Mouse (Mus musculus) MEL (cell line): ENCODE measurements around the gene Tia1. TPM values are rescaled to one million over a fixed set of nuclear protein-coding genes. Genes with fewer than 3 reads are reported as not detected.

Source experiments
- DNase-seq: peaks from one replicate; pipeline ENCODE4 v3.0.0; 2011; ENCODE audit warnings: low read depth, low spot score
- H3K27ac ChIP-seq: 2 replicates; pipeline ENCODE4 v1.5.1; 2012; ENCODE audit warnings: low read depth, mild to moderate bottlenecking, control low read depth, low read length, moderate library complexity; ENCODE audit not compliant: control insufficient read depth
- H3K27me3 ChIP-seq, 2 experiments: fragments of 150-350 bp in 1 of 2; sonication (generic) in 1 of 2; 2 replicates each; pipeline ENCODE4 v1.6.1; 2012; ENCODE audit warnings: low read length in 2 of 2, mild to moderate bottlenecking in 2 of 2, improper control_type of control experiment in 1 of 2, moderate library complexity in 1 of 2; ENCODE audit not compliant: insufficient read depth in 2 of 2, control insufficient read depth in 1 of 2
- H3K36me3 ChIP-seq, 2 experiments: 2 replicates each; pipeline ENCODE4 v1.6.1; 2012 to 2014; ENCODE audit warnings: low read length in 2 of 2, improper control_type of control experiment in 1 of 2, inconsistent platforms in 1 of 2, mild to moderate bottlenecking in 1 of 2; ENCODE audit not compliant: insufficient read depth in 2 of 2, control insufficient read depth in 1 of 2
- H3K4me1 ChIP-seq, 2 experiments: fragments of 150-350 bp in 1 of 2; sonication (generic) in 1 of 2; 2 replicates each; pipeline ENCODE4 v1.6.1; 2012; ENCODE audit warnings: low read length in 2 of 2, improper control_type of control experiment in 1 of 2, mild to moderate bottlenecking in 1 of 2; ENCODE audit not compliant: insufficient read depth in 2 of 2, control insufficient read depth in 1 of 2
- H3K4me3 ChIP-seq, 2 experiments: fragments of 150-350 bp in 1 of 2; sonication (generic) in 1 of 2; 2 replicates each; pipeline ENCODE4 v1.5.1; 2012; ENCODE audit warnings: low read depth in 2 of 2, low read length in 2 of 2, mild to moderate bottlenecking in 2 of 2, moderate library complexity in 2 of 2, control low read depth in 1 of 2, improper control_type of control experiment in 1 of 2; ENCODE audit not compliant: control insufficient read depth in 1 of 2, insufficient read depth in 1 of 2
- H3K79me2 ChIP-seq: 2 replicates; pipeline ENCODE4 v1.6.1; 2012; ENCODE audit warnings: mild to moderate bottlenecking, low read length, moderate library complexity; ENCODE audit not compliant: control insufficient read depth, poor library complexity, insufficient read depth
- H3K9ac ChIP-seq: 2 replicates; pipeline ENCODE4 v1.6.1; 2012; ENCODE audit warnings: low read depth, mild to moderate bottlenecking, control low read depth, low read length, moderate library complexity; ENCODE audit not compliant: control insufficient read depth, poor library complexity, severe bottlenecking
- H3K9me3 ChIP-seq: fragments of 150-350 bp; sonication (generic); replicated peaks from 2 replicates; pipeline ENCODE4 v1.6.1; 2012; ENCODE audit warnings: mild to moderate bottlenecking, low read length, improper control_type of control experiment, moderate library complexity; ENCODE audit not compliant: insufficient read depth
- CHD1 ChIP-seq: IDR thresholded peaks from 2 replicates; pipeline ENCODE4 v1.6.1; 2012; ENCODE audit warnings: low read depth, mild to moderate bottlenecking, inconsistent platforms, low read length, improper control_type of control experiment
- CTCF ChIP-seq, 3 experiments: IDR thresholded peaks in 2 of 3; conservative IDR thresholded peaks in 1 of 3; 2 replicates each; pipeline ENCODE4 v1.5.1; 2011 to 2012; ENCODE audit warnings: low read length in 3 of 3, low read depth in 2 of 3, mild to moderate bottlenecking in 2 of 3, improper control_type of control experiment in 1 of 3, inconsistent platforms in 1 of 3, mixed read lengths in 1 of 3, moderate library complexity in 1 of 3; ENCODE audit not compliant: control insufficient read depth in 1 of 3, insufficient read depth in 1 of 3, poor library complexity in 1 of 3, severe bottlenecking in 1 of 3
- ELF1 ChIP-seq: IDR thresholded peaks from 2 replicates; pipeline ENCODE4 v1.6.1; 2014; ENCODE audit warnings: low read depth, mild to moderate bottlenecking, inconsistent platforms, low read length, improper control_type of control experiment, moderate library complexity
- GABPA ChIP-seq: IDR thresholded peaks from 2 replicates; pipeline ENCODE4 v1.6.1; 2012; ENCODE audit warnings: low read depth, mild to moderate bottlenecking, inconsistent platforms, low read length, improper control_type of control experiment, moderate library complexity
- HCFC1 ChIP-seq: IDR thresholded peaks from 2 replicates; pipeline ENCODE4 v1.6.1; 2012; ENCODE audit warnings: low read depth, mild to moderate bottlenecking, inconsistent platforms, low read length, improper control_type of control experiment, moderate library complexity
- JUND ChIP-seq: IDR thresholded peaks from 2 replicates; pipeline ENCODE4 v1.6.1; 2011; ENCODE audit warnings: low read depth, mild to moderate bottlenecking, improper control_type of control experiment, low read length
- MAX ChIP-seq: IDR thresholded peaks from 2 replicates; pipeline ENCODE4 v1.6.1; 2011; ENCODE audit warnings: low read length, improper control_type of control experiment
- MEF2A ChIP-seq: IDR thresholded peaks from 2 replicates; pipeline ENCODE4 v1.6.1; 2014; ENCODE audit warnings: low read depth, mild to moderate bottlenecking, inconsistent platforms, low read length, improper control_type of control experiment; ENCODE audit not compliant: poor library complexity, insufficient replicate concordance, severe bottlenecking; ENCODE audit errors: extremely low read depth
- MXI1 ChIP-seq: IDR thresholded peaks from 2 replicates; pipeline ENCODE4 v1.6.1; 2011; ENCODE audit warnings: mild to moderate bottlenecking, low read depth, low read length, improper control_type of control experiment
- MYC ChIP-seq: IDR thresholded peaks from 2 replicates; pipeline ENCODE4 v1.6.1; 2011; ENCODE audit warnings: low read depth, mild to moderate bottlenecking, low read length, improper control_type of control experiment, moderate library complexity
- NELFE ChIP-seq: IDR thresholded peaks from 2 replicates; pipeline ENCODE4 v1.6.1; 2011; ENCODE audit warnings: low read depth, low read length, improper control_type of control experiment
- POLR2AphosphoS2 ChIP-seq: IDR thresholded peaks from 2 replicates; pipeline ENCODE4 v1.6.1; 2011; ENCODE audit warnings: low read length, improper control_type of control experiment
- RCOR1 ChIP-seq: IDR thresholded peaks from 2 replicates; pipeline ENCODE4 v1.6.1; 2012; ENCODE audit warnings: low read depth, mild to moderate bottlenecking, inconsistent platforms, low read length, improper control_type of control experiment
- TAL1 ChIP-seq: IDR thresholded peaks from 2 replicates; pipeline ENCODE4 v1.6.1; 2012; ENCODE audit warnings: mild to moderate bottlenecking, inconsistent platforms, low read length, moderate library complexity, mixed read lengths
- TCF12 ChIP-seq: IDR thresholded peaks from 2 replicates; pipeline ENCODE4 v1.6.1; 2014; ENCODE audit warnings: low read depth, mild to moderate bottlenecking, inconsistent platforms, low read length, improper control_type of control experiment, moderate library complexity
- ZKSCAN1 ChIP-seq: IDR thresholded peaks from 2 replicates; pipeline ENCODE4 v1.6.1; 2012; ENCODE audit warnings: low read depth, mild to moderate bottlenecking, inconsistent platforms, low read length, improper control_type of control experiment, moderate library complexity
- polyA plus RNA-seq, 2 experiments: library from polyadenylated mRNA; stranded (reverse) in 1 of 2; unstranded in 1 of 2; fragments of >175 nt in 1 of 2; fragments of >200 nt in 1 of 2; gene quantifications; 2 replicates each; pipeline versions ENCODE4 v1.2.1 to v1.2.4; 2012; ENCODE audit warnings: low replicate concordance in 2 of 2, low read depth in 1 of 2; ENCODE audit not compliant: insufficient read length in 2 of 2, insufficient read depth in 1 of 2, missing spikeins in 1 of 2
- total RNA-seq: library from RNA; depleted of rRNA; stranded (reverse); fragments of 300-350 nt; gene quantifications from 2 replicates; pipeline ENCODE4 v1.2.3, GENCODE M21; 2012

The Tia1 gene
- total and polyA plus RNA-seq, 3 experiments, result 21.5 to 25.3 TPM; not detected in 1

GRCm38 (mm10) chr6:86472100-86472955, 68.3 kb downstream of the Tia1 start (continued):
- peak; percentile 95 for TF ChIP-seq ELF1
- peak; percentile 65 for TF ChIP-seq TCF12
- peak; percentile 99 for TF ChIP-seq MAX
- TF ChIP-seq POLR2AphosphoS2, result 0 out of 2 replicates have a peak, but pooled peaks have one; percentile 57
- no peak for TF ChIP-seq TAL1
- no peak for TF ChIP-seq GABPA
- TF ChIP-seq NELFE, result peak; percentile 98
- no peak for TF ChIP-seq ZKSCAN1
- TF ChIP-seq HCFC1, result peak; percentile 92
- peak; percentile 70 for TF ChIP-seq JUND
- peak; percentile 92 for TF ChIP-seq MXI1
- TF ChIP-seq RCOR1, result peak; percentile 35; the same call in 1 of the 2 replicates

- no peaks in the 10 kb centered on the region for H3K9me3 ChIP-seq
- no peaks in the 10 kb centered on the region for H3K27me3 ChIP-seq
- H3K79me2 ChIP-seq, result peaks cover 6% of the 10 kb centered on the region; the same call in 1 of the 2 replicates
- H3K36me3 ChIP-seq, result peaks cover 0 to 28% of the 10 kb centered on the region in 2 experiments; a peak in 3 of 4 replicates
- H3K9ac ChIP-seq, result peak overlapping the region; percentile 77
- TF ChIP-seq CHD1 (0 out of 2 replicates have a peak, but pooled peaks have one; percentile 95), MYC (no peak), ZKSCAN1 (no peak), CTCF (IDR thresholded peaks at IDR 0.05 in 2 of 3, conservative IDR thresholded peaks at IDR 0.05 in 1 of 3; ENCODE audit: control insufficient read depth in 1 of 3, insufficient read depth in 1 of 3, low read depth in 2 of 3, low read length in 3 of 3, poor library complexity in 1 of 3, severe bottlenecking in 1 of 3) (peak in 2 of 3 experiments; percentile 7 to 17; a peak in 1 of 6 replicates), ELF1 (no peak), TCF12 (no peak), MEF2A (no peak)
- TF ChIP-seq, all 39 proteins: peak for 2
- DNase-seq, result peak; percentile 54
- H3K27ac ChIP-seq, result peak overlapping the region; percentile 81
- H3K4me3 ChIP-seq, result peak overlapping the region; percentile 56 to 76
- peaks cover 13 to 36% of the 10 kb centered on the region in 2 experiments for H3K4me1 ChIP-seq
Measured at GRCm38 (mm10) chr6:86473077-86473476, 69.1 kb downstream of the Tia1 start.
